Mouse (Mus musculus) layer of hippocampus, postnatal 10 days (tissue): Measurements from ENCODE around the gene Smap2. TPM values are rescaled to one million over a fixed set of nuclear protein-coding genes. Genes with fewer than 3 reads are reported as not detected.
A peak's percentile ranks its signal among the peaks of the same experiment; 100 is the strongest.

Experiments used
- DNase-seq, 2 experiments: peaks; one replicate each; pipeline ENCODE4 v3.0.0; 2021; ENCODE audit warnings: low spot score in 2 of 2
- total RNA-seq, 2 experiments: library from RNA; stranded (reverse); gene quantifications; 2 replicates each; pipeline ENCODE4 v1.2.3; 2021

Gene Smap2
- total RNA-seq, 2 experiments from 2014 or later: 123 to 131 TPM

DNA sequence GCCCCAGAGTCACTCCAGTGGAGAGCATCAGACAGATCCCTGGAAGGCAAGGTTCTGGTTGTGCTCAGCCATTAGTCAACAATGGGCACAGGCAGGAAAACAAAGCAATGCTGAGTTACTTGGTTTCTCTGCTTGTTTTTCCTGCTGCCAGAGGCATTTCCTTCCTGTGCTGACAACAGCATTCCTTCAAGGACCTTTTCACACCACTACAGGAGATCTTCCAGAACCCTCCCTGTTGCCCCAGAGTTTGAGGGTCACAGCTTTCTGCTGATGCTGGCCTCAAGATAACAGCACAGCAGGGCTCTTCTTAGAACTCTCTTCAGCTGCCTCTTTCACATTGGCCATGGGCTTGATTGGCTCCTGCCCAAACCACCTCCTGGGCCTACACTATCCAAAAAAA is 4.9 kb upstream of the Smap2 start:
- no peak for DNase-seq

DNA sequence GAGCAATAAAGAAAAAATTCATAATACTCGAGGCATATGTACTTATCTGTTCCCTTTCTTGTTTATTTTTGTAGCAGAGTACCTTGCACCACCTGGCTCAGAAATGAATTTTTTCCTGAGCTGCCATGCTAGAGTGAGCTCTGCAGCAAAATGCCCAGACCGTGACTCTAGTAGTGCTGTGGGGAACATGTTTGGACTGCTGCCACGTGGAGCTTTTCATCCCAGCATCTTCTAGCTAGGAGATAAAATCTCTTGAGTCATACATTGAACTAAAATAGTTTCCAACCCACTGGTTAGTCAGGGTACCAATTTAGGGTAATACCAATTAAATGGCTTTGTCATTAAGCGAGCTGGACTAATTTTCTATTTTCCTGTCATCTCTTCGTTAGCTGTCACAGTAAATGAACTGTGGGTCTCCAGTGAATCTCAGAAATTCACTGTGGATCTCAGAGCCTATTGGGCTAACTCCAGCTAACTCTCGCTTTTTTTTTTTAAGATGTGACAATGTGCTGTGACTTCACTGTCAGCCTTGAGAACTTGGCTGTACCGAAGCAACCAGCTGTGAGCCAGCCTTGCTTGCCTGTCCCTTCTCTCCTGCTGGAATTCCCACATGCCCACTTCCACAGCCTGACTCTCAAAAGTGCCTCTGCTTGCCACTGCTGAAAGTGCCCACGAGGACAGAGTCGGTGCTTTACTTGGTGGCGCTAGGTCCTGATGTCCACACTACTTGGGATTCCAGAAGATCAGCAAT is 3.2 kb upstream of the Smap2 start:
- DNase-seq: no peak

- DNase-seq: no peak
These were observed 1.2 kb upstream of the Smap2 start for GRCm38 (mm10) chr4:121018250-121018649.

- peak in 1 of 2 experiments; percentile 58 for DNase-seq
These were observed 787 bp downstream of the Smap2 start for GRCm38 (mm10) chr4:121016021-121016898.

- no peak for DNase-seq
These were observed 1.8 kb downstream of the Smap2 start for GRCm38 (mm10) chr4:121015268-121015659.

DNA sequence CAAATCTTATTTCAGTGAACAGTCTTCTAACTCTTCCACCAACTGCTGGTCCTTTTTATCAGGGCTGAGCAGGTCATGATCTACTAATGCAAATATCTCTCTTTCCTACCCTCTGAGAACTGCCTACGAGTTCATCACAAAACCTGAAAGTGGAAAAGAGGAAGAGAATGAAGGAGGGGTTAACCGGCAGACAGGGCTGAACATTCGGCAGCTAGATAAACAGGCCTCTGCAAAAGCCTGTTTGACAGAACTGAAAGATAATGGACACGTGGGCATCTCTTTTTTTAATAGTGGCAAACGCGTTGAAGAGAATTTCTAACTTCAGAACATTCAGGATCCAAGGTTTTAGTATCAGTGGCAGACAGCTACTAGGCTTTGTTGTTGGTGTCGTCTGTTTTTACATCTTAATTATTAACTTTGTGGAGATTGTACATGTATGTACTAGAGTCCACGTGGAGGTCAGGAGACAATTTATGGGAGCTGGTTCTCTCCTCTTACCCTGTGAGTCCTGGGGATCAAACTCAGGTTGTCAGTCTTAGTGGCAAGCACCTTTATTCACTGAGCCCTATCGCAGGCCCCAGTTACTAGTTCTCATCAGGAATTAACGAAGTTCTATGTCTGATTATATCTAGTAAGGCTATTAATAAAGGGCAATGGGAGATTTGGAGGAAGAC is 2.3 kb downstream of the Smap2 start:
- DNase-seq: no peak

DNA sequence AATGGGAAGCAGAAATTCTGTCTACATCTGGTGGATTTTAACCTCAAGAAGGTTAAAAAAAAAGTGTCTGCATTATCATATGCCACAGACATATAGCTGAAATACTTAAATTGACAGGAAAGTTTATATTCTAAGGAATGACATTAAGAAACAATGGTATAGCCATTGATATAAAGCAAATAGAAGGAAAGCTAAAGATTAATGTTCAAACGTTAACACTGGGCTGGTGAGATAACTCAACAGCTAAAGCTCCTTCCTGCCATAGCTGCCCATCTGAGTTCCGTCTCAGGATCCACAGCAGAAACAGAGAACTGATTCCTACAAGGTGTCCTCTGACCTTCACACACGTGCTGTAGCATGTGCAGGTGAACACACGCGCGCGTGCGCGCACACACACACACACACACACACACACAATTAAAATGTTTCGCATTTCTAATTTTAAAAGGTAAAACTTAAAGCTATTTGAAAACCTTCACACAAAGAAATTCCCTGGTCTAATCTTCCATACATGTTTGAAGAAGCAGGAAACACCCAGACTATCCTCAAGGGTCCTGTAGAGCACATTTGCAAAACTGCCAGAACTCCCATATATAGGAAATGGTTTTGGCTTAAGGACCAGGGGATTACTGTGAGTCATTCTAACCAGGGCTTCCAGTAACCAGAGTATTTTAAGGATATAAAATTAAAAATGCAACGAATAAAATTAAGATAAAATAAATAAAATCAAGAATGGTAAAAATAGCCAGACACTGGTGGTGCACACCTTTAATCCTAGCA is 6.1 kb downstream of the Smap2 start:
- no peak for DNase-seq

DNA sequence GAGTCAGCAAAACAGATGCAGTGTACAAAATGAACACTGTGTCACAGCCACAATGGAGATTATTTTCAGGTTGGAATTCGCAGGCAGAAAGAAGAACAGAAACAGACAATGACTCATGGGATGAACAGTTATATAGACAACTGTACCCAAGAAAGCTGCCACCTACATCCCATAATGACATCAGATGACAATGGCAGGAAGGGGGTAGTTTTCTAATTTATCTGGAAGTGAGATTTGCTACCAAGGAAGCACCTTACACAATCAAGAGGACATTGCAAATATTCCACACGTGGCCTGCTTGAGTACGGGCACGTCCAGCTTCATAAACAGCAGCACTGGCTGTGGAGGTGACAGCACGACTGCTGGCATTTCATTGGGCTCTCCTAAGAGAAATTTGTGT is 7.9 kb downstream of the Smap2 start:
- no peak for DNase-seq

- DNase-seq: no peak
These were observed 8.8 kb downstream of the Smap2 start for GRCm38 (mm10) chr4:121008071-121008745.

DNA sequence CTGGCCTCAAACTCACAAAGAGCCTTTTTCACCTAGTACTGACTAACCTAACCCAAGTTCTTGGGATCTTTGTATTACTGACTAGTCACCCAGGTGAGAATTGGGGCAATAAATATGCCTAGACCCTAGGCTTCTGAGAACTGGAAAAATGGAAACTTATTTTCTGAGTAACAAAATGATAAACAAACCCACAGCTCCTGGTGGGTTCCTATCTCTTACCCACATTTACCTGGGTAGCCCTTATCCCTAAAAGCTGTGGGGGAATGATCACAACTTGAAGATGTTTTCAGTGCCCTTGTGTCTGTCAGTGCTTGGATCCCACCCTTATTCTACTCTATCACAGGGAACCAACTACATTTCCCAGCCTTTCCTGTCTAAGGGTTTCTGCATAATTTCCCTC is 10.0 kb downstream of the Smap2 start:
- DNase-seq: no peak

GRCm38 (mm10) chr4:121004679-121005078 is 12.4 kb downstream of the Smap2 start:
- no peak for DNase-seq

- no peak for DNase-seq
These were observed 13.4 kb downstream of the Smap2 start for GRCm38 (mm10) chr4:121003611-121004091.

DNA sequence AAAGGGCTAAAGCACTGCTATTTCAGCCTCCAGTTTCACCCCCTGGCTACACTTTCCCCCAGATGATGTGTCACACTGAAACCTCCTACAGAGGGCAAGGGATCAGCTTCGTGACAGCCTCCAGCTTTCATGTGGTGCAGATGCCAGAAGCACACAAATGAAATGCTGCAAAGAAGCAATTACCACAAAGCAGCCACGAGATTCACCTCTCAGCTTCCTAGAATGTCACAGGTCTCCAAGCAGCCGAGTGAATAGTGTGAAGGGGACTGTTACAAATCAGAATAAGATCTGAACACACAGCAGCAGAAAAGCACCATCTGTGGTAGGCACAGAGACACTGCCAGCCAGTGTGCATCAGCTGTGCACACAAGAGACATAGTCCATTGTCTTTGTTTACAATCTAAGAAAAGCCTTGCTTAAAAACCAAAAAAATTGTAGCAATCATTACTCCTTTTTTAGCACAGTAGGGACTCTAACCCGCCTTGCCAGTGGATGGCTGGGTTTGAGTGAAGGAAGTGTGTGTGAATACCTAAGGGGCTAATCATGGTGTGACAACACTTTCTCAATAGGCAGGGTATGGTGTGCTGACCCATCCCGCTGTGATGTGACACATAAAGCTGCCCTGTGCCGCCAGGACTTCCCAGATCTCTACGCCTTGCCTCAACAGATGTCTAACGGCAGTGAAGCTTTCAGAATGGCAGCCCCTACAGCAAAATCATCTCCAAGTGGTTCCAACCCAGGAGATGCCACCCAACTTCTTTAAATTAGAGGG is 14.5 kb downstream of the Smap2 start:
- no peak for DNase-seq

DNA sequence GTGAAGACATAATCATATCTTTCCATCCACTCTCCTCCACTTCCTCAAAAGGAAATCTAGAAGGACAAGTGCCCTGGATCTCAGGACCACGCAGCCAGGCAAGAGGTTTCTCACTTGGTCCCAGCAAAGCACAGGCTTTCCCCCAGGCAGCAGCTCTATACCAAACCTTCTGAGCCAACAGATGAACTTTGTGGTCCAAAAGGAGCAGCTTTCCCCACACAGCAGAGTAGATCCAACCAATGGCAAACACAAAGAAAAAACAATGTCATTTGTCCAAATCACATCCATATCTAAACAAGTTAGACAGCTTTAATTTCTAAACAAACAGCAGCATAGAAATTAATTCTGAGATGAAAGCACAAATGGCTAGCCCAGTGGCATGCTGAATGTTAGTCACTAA is 15.4 kb downstream of the Smap2 start:
- no peak for DNase-seq

GRCm38 (mm10) chr4:121001042-121001441 is 16.0 kb downstream of the Smap2 start:
- DNase-seq: no peak

DNA sequence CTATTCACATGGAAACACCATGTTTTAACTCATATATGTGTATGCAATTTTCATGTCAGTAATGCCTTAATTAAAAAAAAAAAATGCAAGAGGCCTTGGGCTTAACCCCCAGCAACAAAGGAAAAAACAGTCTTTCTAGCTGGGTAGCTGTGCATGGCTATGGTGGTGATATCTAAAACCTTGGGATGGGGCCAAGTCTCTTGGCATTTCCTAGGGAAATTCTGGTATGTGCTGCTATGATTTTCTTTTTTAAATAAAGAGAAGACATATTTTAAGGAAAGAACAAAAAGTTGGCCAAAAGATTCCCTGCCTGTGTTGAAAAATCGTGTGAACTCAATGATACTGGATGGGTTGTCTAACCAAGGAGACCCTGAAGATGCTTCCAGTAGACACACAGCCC is 21.1 kb downstream of the Smap2 start:
- no peak for DNase-seq

- DNase-seq: no peak
These were observed 24.0 kb downstream of the Smap2 start for GRCm38 (mm10) chr4:120993025-120993424.

- DNase-seq: no peak
These were observed 24.8 kb downstream of the Smap2 start for GRCm38 (mm10) chr4:120992284-120992683.

- no peak for DNase-seq
These were observed 29.7 kb downstream of the Smap2 start for GRCm38 (mm10) chr4:120987319-120987718.

DNA sequence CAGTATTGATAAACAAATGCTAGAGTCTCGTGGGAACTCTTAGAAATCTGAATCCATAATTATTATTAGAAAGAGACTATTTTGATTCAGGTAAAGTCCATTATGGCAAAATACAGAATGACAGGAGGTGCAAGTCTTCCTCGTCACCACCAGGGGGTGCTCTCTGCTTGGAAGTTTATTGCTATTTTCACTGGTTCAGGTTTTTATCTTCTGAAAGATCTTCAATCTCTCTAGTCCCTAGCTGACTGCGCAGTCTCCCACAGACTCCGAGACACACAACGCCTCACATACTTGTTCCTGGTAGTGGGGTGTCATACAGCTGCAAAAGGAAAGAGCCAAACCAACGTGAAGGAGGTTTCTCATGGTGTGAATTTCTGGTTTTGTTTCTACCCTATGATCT is 30.6 kb downstream of the Smap2 start:
- peak; percentile 49 to 67 for DNase-seq
